Mouse (Mus musculus) hindbrain, embryonic 10.5 days (tissue): Measurements from ENCODE around the gene Zfp536. TPM values are rescaled to one million over a fixed set of nuclear protein-coding genes. Genes with fewer than 3 reads are reported as not detected.

Experiments
- DNase-seq: peaks from one replicate; pipeline ENCODE4 v3.0.0-alpha.2; 2017; ENCODE audit warnings: low spot score
- H3K27ac ChIP-seq: fragments of 300-500 bp; sonication (generic); 2 replicates; pipeline ENCODE4 v1.5.1; 2016; ENCODE audit warnings: mild to moderate bottlenecking, moderate library complexity
- H3K27me3 ChIP-seq: fragments of 300-500 bp; sonication (generic); 2 replicates; pipeline ENCODE4 v1.6.1; 2016; ENCODE audit warnings: mild to moderate bottlenecking; ENCODE audit not compliant: poor library complexity, insufficient read depth, severe bottlenecking
- H3K36me3 ChIP-seq: fragments of 300-500 bp; sonication (generic); 2 replicates; pipeline ENCODE4 v1.6.1; 2016; ENCODE audit warnings: mild to moderate bottlenecking, moderate library complexity
- H3K4me1 ChIP-seq: fragments of 300-500 bp; sonication (generic); replicated peaks from 2 replicates; pipeline ENCODE4 v1.6.1; 2016; ENCODE audit warnings: mild to moderate bottlenecking
- H3K4me3 ChIP-seq: fragments of 300-500 bp; sonication (generic); 2 replicates; pipeline ENCODE4 v1.5.1; 2016; ENCODE audit warnings: mild to moderate bottlenecking, moderate library complexity
- H3K9me3 ChIP-seq: fragments of 300-500 bp; sonication (generic); 2 replicates; pipeline ENCODE4 v1.6.1; 2016; ENCODE audit warnings: mild to moderate bottlenecking, moderate library complexity
- WGBS: fragments of 180-500 bp; shearing (Covaris S2); methylation state at CpG from one replicate; pipeline ENCODE4 v1.1.7; 2016; 5-methylcytosine and 5-hydroxymethylcytosine counted together
- polyA plus RNA-seq: library from polyadenylated mRNA; unstranded; fragments of >200 nt; fragmentation: Nextera tagmentation; extraction: Ambion mirVana; gene quantifications from 2 replicates; pipeline ENCODE4 v1.2.1, GENCODE M21; 2016

Gene Zfp536
- polyA plus RNA-seq, 1 experiment from 2014 or later, result 40.7 TPM

- Histone ChIP-seq H3K36me3 (0 out of 2 replicates have a peak, but pooled peaks cover 9% of the 10 kb centered on the region), H3K4me3 (no peak overlapping the region), H3K27ac (no peak overlapping the region), H3K27me3 (no peaks in the 10 kb centered on the region), H3K4me1 (no peaks in the 10 kb centered on the region), H3K9me3 (peaks cover 12% of the 10 kb centered on the region)
- 88% methylated on average over 3 of the region's 3 CpGs for WGBS
- no peak for DNase-seq
These were observed 325.9 kb downstream of the Zfp536 start for GRCm38 (mm10) chr7:37447523-37447922.

GRCm38 (mm10) chr7:37439912-37440311, 333.5 kb downstream of the Zfp536 start:
- Histone ChIP-seq H3K9me3 (peaks cover 8% of the 10 kb centered on the region), H3K36me3 (0 out of 2 replicates have a peak, but pooled peaks cover 9% of the 10 kb centered on the region), H3K4me1 (peaks cover 10% of the 10 kb centered on the region), H3K4me3 (no peak overlapping the region), H3K27me3 (no peaks in the 10 kb centered on the region), H3K27ac (no peak overlapping the region)
- 86% methylated on average over 13 of the region's 13 CpGs for WGBS
- DNase-seq, result no peak

GRCm38 (mm10) chr7:37439117-37439844, 334.2 kb downstream of the Zfp536 start:
- Histone ChIP-seq H3K27me3 (no peaks in the 10 kb centered on the region), H3K36me3 (0 out of 2 replicates have a peak, but pooled peaks cover 4% of the 10 kb centered on the region), H3K27ac (no peak overlapping the region), H3K4me3 (no peak overlapping the region), H3K4me1 (peaks cover 10% of the 10 kb centered on the region), H3K9me3 (peaks cover 2% of the 10 kb centered on the region; the same call in 1 of the 2 replicates)
- 64% methylated on average over 16 of the region's 16 CpGs for whole genome bisulfite sequencing
- DNase-seq, result peak; percentile 44

GRCm38 (mm10) chr7:37437887-37438286, 335.6 kb downstream of the Zfp536 start:
- Histone ChIP-seq H3K9me3 (no peaks in the 10 kb centered on the region), H3K36me3 (no peaks in the 10 kb centered on the region), H3K4me3 (no peak overlapping the region), H3K27me3 (no peaks in the 10 kb centered on the region), H3K27ac (no peak overlapping the region), H3K4me1 (peaks cover 15% of the 10 kb centered on the region)
- DNase-seq, result no peak
- WGBS, result 89% methylated on average over 3 of the region's 3 CpGs

GRCm38 (mm10) chr7:37433156-37433555, 340.3 kb downstream of the Zfp536 start:
- no peak for DNase-seq
- peaks cover 16% of the 10 kb centered on the region for H3K4me1 ChIP-seq
- H3K27ac ChIP-seq, result no peak overlapping the region
- H3K4me3 ChIP-seq, result no peak overlapping the region
- H3K27me3 ChIP-seq, result no peaks in the 10 kb centered on the region
- H3K9me3 ChIP-seq, result no peaks in the 10 kb centered on the region
- no peaks in the 10 kb centered on the region for H3K36me3 ChIP-seq
- 73% methylated on average over 7 of the region's 7 CpGs for WGBS

- Histone ChIP-seq H3K4me1 (peaks cover 16% of the 10 kb centered on the region), H3K4me3 (no peak overlapping the region), H3K27ac (no peak overlapping the region), H3K27me3 (no peaks in the 10 kb centered on the region), H3K9me3 (no peaks in the 10 kb centered on the region), H3K36me3 (no peaks in the 10 kb centered on the region)
- 82% methylated on average over 10 of the region's 10 CpGs for WGBS
- DNase-seq, result no peak
These were observed 342.0 kb downstream of the Zfp536 start for GRCm38 (mm10) chr7:37431471-37431870.

GRCm38 (mm10) chr7:37426061-37426460, 347.4 kb downstream of the Zfp536 start:
- H3K27me3 ChIP-seq, result no peaks in the 10 kb centered on the region
- H3K9me3 ChIP-seq, result no peaks in the 10 kb centered on the region
- no peaks in the 10 kb centered on the region for H3K36me3 ChIP-seq
- H3K4me3 ChIP-seq, result no peak overlapping the region
- H3K27ac ChIP-seq, result no peak overlapping the region
- no peaks in the 10 kb centered on the region for H3K4me1 ChIP-seq
- no peak for DNase-seq

GRCm38 (mm10) chr7:37422966-37423365, 350.5 kb downstream of the Zfp536 start:
- no peak overlapping the region for H3K27ac ChIP-seq
- 74% methylated on average over 2 of the region's 2 CpGs for WGBS
- H3K27me3 ChIP-seq, result no peaks in the 10 kb centered on the region
- H3K4me3 ChIP-seq, result no peak overlapping the region
- H3K9me3 ChIP-seq, result no peaks in the 10 kb centered on the region
- no peak for DNase-seq
- no peaks in the 10 kb centered on the region for H3K4me1 ChIP-seq
- H3K36me3 ChIP-seq, result no peaks in the 10 kb centered on the region

Other genes starting within 250 kb of the Zfp536 start
- 33.4 and 40.1 TPM in 2 replicates for gene Uri1, start 249.9 kb upstream of the Zfp536 start, polyA plus RNA-seq